Mouse (Mus musculus) heart, embryonic 10.5 days (tissue): ENCODE results near the gene Zmat1. TPM values are rescaled to one million over a fixed set of nuclear protein-coding genes. Genes with fewer than 3 reads are reported as not detected.
"Not testable (repeated sequence)": the region's sequence is repeated elsewhere in the genome, so short reads cannot be mapped to it uniquely, and the experiment has no call there.

Experiments
- DNase-seq: peaks from one replicate; pipeline ENCODE4 v3.0.0-alpha.2; 2017; ENCODE audit warnings: low spot score
- H3K27ac ChIP-seq: fragments of 300-500 bp; sonication (generic); 2 replicates; pipeline ENCODE4 v1.5.1; 2016; ENCODE audit warnings: mild to moderate bottlenecking
- H3K27me3 ChIP-seq: fragments of 300-500 bp; sonication (generic); 2 replicates; pipeline ENCODE4 v1.6.1; 2016; ENCODE audit warnings: mild to moderate bottlenecking; ENCODE audit not compliant: poor library complexity, insufficient read depth, severe bottlenecking
- H3K36me3 ChIP-seq: fragments of 300-500 bp; sonication (generic); 2 replicates; pipeline ENCODE4 v1.6.1; 2016; ENCODE audit warnings: mild to moderate bottlenecking, moderate library complexity
- H3K4me1 ChIP-seq: fragments of 300-500 bp; sonication (generic); 2 replicates; pipeline ENCODE4 v1.6.1; 2016; ENCODE audit warnings: mild to moderate bottlenecking
- H3K4me3 ChIP-seq: fragments of 300-500 bp; sonication (generic); 2 replicates; pipeline ENCODE4 v1.5.1; 2016; ENCODE audit warnings: mild to moderate bottlenecking, moderate library complexity
- H3K9me3 ChIP-seq: fragments of 300-500 bp; sonication (generic); 2 replicates; pipeline ENCODE4 v1.6.1; 2016; ENCODE audit warnings: mild to moderate bottlenecking, moderate library complexity
- WGBS: fragments of 180-500 bp; shearing (Covaris S2); methylation state at CpG from one replicate; pipeline ENCODE4 v1.1.7; 2016; 5-methylcytosine and 5-hydroxymethylcytosine counted together
- polyA plus RNA-seq: library from polyadenylated mRNA; unstranded; fragments of >200 nt; fragmentation: Nextera tagmentation; extraction: Ambion mirVana; gene quantifications from 2 replicates; pipeline ENCODE4 v1.2.1, GENCODE M21; 2016

The Zmat1 gene
- 6.8 and 7.8 TPM in 2 replicates for polyA plus RNA-seq

DNA sequence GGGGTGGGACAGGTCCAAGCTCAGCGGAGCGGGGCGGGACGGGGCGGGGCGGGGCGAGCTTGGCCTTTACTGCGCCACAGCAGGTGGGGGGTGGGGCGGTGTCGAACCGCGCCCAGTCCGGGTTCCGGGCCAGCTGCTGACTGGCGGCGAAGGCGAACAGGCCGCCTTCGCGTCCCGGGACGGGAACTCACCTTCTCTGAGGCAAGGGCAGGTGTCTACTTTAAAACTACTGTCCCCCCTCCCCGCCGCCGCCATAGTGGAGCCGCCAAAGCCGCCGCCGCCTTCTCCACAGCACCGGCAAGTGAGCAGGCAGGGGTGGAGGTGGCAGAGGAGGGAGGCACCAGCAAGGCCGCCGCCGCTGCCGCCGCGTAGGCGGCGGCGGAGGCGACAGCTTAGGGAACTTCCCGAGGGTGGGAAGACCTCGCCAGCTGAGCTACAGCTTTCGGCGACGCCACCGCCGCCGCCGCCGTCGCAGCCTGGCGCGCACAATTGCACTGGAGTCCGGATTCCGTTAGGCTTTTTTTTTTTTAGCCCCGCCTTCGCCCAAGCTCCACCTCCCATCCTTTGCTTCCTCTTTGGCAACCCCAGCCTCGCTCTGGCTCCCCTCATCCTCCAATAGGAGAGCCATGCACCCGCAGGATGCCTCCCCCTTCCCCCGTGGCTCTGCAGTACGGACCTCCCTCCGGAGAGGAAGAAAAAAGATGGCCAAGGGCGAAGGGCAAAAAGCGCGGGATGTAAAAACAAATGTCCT is at the start of gene Zmat1:
Gene Zmat1, minus strand, starts transcription at position 490 of the 751 bp plus-strand sequence.
- peak; percentile 95 for DNase-seq
- no peaks in the 10 kb centered on the region for H3K9me3 ChIP-seq
- WGBS, result 17% methylated on average over 55 of the region's 65 CpGs
- peaks cover 4% of the 10 kb centered on the region; the same call in 1 of the 2 replicates for H3K27me3 ChIP-seq
- H3K4me1 ChIP-seq, result no peaks in the 10 kb centered on the region
- peak within 1 kb of the TSS; percentile 72 for H3K4me3 ChIP-seq
- H3K36me3 ChIP-seq, result no peaks in the 10 kb centered on the region
- H3K27ac ChIP-seq, result peak within 1 kb of the TSS; percentile 95

DNA sequence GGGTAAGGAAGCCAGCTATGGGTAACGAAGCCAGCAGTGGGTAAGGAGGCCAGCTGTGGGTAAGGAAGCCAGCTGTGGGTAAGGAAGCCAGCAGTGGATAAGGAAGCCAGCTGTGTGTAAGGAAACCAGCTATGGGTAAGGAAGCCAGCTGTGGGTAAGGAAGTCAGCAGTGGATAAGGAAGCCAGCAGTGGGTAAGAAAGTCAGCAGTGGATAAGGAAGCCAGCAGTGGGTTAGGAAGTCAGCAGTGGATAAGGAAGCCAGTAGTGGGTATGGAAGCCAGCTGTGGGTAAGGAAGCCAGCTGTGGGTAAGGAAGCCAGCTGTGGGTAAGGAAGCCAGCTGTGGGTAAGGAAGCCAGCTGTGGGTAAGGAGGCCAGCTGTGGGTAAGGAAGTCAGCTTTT is 44.9 kb upstream of the Zmat1 start:
- peaks cover 28% of the 10 kb centered on the region for H3K27me3 ChIP-seq
- H3K4me3 ChIP-seq, H3K9me3 ChIP-seq, H3K27ac ChIP-seq, H3K36me3 ChIP-seq, H3K4me1 ChIP-seq: not testable (repeated sequence)
- 52% methylated on average over 1 of the region's 1 CpGs for WGBS
- peak; percentile 78 for DNase-seq

DNA sequence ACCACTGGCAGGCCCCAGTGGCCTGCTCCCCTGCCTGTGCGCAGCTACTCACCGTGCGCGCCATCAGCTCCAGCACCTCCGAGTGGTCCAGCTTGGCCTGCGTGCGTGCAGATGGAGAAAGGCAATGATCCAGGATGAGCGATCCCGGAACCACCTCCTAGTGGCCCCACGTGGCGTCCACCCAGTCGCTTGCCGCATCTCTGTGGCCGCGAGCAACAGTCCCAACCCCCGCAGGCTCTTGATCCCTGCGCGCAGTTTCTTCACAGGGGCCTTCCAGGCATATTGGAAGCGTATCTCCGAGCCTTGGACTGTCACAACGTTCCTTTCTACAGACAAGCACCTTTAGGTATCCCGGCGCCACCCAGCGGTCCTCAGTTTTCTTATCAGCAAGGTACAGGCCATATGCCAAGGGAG is 27.0 kb upstream of the Zmat1 start:
- H3K36me3 ChIP-seq, result no peaks in the 10 kb centered on the region
- no peak overlapping the region for H3K27ac ChIP-seq
- peaks cover 20% of the 10 kb centered on the region; the same call in 1 of the 2 replicates for H3K27me3 ChIP-seq
- H3K9me3 ChIP-seq, result no peaks in the 10 kb centered on the region
- WGBS, result 19% methylated on average over 24 of the region's 24 CpGs
- no peak for DNase-seq
- peak overlapping the region; percentile 49 for H3K4me3 ChIP-seq
- H3K4me1 ChIP-seq, result no peaks in the 10 kb centered on the region

DNA sequence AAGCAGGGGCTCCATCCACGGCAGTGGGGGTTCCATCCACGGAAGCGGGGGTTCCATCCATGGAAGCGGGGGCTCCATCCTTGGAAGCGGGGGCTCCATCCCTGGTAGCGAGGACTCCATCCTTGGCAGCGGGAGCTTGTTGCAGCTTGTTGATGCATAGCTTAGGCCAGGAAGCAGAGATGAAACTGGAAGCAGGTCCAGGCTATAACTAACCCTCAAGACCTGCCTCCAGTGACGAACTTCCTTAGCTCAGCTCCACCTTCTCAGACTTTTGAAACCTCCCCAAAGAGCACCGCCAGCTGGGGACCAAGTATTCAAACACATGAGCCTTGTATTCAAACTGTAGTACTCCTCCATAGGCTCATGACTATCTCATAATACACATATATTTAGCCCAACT is 16.1 kb upstream of the Zmat1 start:
- H3K36me3 ChIP-seq, result no peaks in the 10 kb centered on the region
- WGBS, result 83% methylated on average over 9 of the region's 9 CpGs
- peaks cover 8% of the 10 kb centered on the region; the same call in 1 of the 2 replicates for H3K27me3 ChIP-seq
- DNase-seq, result no peak
- no peaks in the 10 kb centered on the region for H3K4me1 ChIP-seq
- no peak overlapping the region for H3K4me3 ChIP-seq
- H3K9me3 ChIP-seq, result no peaks in the 10 kb centered on the region
- no peak overlapping the region for H3K27ac ChIP-seq

DNA sequence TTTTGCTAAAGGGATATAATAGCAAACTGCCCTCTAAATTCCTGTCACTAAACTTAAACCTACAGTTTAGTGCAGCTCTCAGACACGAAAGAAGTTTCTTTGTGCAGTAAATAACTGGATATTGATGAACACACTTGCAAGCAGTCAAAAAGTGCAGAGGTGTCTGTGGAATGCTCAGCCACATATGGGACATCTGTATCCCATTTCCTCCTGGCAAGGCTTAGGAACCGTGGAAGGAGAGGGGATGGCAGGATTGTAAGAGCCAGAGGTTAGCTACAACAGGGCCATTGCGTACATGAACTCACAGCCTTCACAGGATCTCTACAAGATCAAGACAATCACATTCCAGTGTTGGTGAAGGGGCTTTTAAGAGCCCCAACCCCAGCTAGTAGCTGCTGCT is 2.4 kb upstream of the Zmat1 start:
- Histone ChIP-seq H3K4me1 (no peaks in the 10 kb centered on the region), H3K36me3 (no peaks in the 10 kb centered on the region), H3K27ac (no peak overlapping the region), H3K4me3 (no peak overlapping the region), H3K27me3 (peaks cover 4% of the 10 kb centered on the region; the same call in 1 of the 2 replicates), H3K9me3 (no peaks in the 10 kb centered on the region)
- 50% methylated on average over 3 of the region's 3 CpGs for whole genome bisulfite sequencing
- DNase-seq, result no peak

DNA sequence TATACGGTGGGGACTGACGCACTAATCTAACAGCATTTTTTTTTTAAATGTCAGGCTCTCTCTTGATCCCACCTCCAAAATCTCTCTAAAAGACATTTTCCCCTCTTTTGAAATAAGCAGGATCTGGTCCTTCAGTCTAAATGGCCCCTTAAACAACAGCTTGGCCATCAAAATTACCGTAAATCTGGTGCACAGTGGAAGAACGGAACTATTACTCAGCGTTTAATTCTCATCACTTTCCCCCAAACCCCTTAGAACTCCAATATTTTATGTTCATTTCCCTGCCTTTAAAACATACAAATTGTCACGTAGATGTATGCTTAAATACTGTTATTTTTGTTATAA is 434 bp upstream of the Zmat1 start:
- H3K36me3 ChIP-seq, result no peaks in the 10 kb centered on the region
- no peaks in the 10 kb centered on the region for H3K9me3 ChIP-seq
- H3K27me3 ChIP-seq, result peaks cover 4% of the 10 kb centered on the region; the same call in 1 of the 2 replicates
- H3K4me1 ChIP-seq, result no peaks in the 10 kb centered on the region
- H3K4me3 ChIP-seq, result peak overlapping the region; percentile 72
- peak overlapping the region; percentile 95 for H3K27ac ChIP-seq
- WGBS, result 36% methylated on average over 6 of the region's 6 CpGs
- DNase-seq, result no peak

DNA sequence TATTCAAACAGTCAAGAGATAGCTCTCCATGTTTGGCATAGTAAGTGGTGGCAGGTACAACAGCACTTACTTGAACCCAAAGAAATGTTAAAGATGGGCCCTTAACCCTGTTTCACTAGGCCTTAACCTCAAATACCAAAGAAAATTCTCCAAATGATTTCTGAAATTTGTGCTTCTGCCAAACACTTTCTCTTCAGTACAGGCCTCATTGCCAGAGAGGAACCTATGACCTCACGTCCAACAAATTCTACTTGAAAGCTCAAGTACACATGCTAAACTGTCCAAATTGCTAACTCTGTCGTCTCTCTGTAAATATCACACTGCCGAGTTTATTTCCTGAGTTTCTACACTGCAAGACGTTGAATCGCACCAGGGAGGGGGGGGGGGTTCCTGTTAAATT is 988 bp downstream of the Zmat1 start:
- H3K27ac ChIP-seq, result peak overlapping the region; percentile 95
- H3K4me3 ChIP-seq, result peak overlapping the region; percentile 72
- 32% methylated on average over 5 of the region's 5 CpGs for WGBS
- DNase-seq, result no peak
- H3K36me3 ChIP-seq, result no peaks in the 10 kb centered on the region
- H3K4me1 ChIP-seq, result no peaks in the 10 kb centered on the region
- H3K27me3 ChIP-seq, result peaks cover 4% of the 10 kb centered on the region; the same call in 1 of the 2 replicates
- no peaks in the 10 kb centered on the region for H3K9me3 ChIP-seq

DNA sequence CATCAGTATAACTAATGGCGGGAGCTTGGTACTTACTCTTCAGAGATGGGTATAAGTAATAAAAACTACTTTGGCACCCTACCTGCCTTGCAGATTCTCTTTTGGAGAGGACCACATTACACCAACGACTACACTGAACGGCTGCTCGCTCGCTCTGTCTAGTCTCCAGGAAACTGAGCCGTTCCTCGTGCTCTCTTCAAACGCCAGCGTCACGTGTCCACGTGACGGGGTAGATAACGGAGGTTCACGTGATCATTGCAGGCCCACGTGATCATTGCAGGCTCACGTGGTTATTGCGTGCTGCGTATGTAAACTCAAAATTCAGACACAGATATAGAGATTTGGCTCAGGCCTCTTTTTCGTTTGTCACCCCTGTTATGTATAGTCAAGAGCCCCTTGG is 44.5 kb downstream of the Zmat1 start, which contains the start of gene Nxf2:
Gene Nxf2, minus strand, starts transcription at position 209 of the 400 bp plus-strand sequence.
- no peak for DNase-seq
- H3K27ac ChIP-seq, result peak within 1 kb of the TSS; percentile 64
- H3K36me3 ChIP-seq, result no peaks in the 10 kb centered on the region
- peak within 1 kb of the TSS; percentile 54 for H3K4me3 ChIP-seq
- H3K9me3 ChIP-seq, result no peaks in the 10 kb centered on the region
- 88% methylated on average over 19 of the region's 19 CpGs for WGBS
- H3K27me3 ChIP-seq, result no peaks in the 10 kb centered on the region
- H3K4me1 ChIP-seq, result no peaks in the 10 kb centered on the region

DNA sequence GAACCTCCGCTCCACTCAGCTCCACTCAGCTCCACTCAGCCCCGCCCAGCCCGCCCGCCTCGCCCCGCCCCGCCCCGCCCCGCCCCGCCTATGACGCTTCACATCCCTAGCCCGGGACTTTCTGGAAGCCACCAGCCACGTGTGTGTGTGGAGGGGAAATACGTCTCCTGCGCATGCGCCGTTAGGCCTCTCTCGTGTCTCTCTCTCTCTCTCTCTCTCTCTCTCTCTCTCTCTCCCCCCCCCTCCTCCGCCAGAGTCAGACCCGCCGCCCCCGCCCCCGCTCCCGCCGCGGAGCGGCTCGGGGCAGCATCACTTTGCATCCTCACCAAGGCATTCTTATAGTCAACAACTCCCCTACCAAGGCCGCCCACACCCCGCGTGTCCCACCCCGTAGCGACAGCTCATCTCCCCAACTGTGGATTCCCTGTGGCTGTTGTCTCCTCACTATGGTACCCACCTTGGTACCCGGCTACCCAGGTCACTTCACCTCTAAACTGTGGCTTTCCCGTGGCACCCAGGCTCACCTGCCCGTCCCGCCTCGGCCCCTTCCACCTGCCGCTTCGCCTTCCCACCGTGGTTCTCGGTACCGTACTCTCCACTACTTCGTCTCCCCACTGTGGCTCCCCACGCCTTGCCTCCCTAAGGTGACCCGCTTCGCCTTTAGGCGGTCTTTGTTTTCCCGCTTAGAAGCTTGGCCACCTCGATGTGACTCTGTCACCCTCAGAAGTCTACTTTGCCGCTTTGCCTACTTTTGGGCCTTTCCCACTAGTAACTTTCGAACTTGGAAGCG is 45.5 kb downstream of the Zmat1 start:
- peak; percentile 83 for DNase-seq
- WGBS, result 50% methylated on average over 37 of the region's 53 CpGs
- no peaks in the 10 kb centered on the region for H3K36me3 ChIP-seq
- H3K27me3 ChIP-seq, result no peaks in the 10 kb centered on the region
- H3K27ac ChIP-seq, result peak overlapping the region; percentile 64
- H3K9me3 ChIP-seq, result no peaks in the 10 kb centered on the region
- H3K4me1 ChIP-seq, result no peaks in the 10 kb centered on the region
- H3K4me3 ChIP-seq, result peak overlapping the region; percentile 54

DNA sequence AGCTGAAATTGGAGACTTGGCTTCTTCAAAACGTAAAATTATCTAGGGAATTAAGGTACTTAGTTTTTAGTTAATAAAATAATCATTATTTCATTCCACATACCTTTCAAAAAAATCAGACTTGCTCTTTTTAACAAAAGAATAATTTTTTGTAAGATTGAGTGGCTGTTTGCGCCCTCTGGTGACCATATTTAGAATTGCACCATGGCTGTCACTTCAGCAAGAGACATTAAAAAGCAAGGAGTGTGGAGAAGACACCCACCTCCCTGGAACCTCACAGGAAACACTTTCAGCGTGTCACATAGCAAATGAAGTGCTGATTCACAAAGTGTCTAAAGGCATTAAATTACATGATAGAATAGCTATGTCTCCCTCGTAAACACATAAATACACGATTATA is 78.6 kb downstream of the Zmat1 start:
- Histone ChIP-seq H3K27ac (no peak overlapping the region), H3K4me3 (no peak overlapping the region), H3K4me1 (no peaks in the 10 kb centered on the region), H3K36me3 (no peaks in the 10 kb centered on the region), H3K9me3 (no peaks in the 10 kb centered on the region), H3K27me3 (no peaks in the 10 kb centered on the region; the same call in 1 of the 2 replicates)
- WGBS, result 36% methylated on average over 5 of the region's 5 CpGs
- DNase-seq, result no peak

DNA sequence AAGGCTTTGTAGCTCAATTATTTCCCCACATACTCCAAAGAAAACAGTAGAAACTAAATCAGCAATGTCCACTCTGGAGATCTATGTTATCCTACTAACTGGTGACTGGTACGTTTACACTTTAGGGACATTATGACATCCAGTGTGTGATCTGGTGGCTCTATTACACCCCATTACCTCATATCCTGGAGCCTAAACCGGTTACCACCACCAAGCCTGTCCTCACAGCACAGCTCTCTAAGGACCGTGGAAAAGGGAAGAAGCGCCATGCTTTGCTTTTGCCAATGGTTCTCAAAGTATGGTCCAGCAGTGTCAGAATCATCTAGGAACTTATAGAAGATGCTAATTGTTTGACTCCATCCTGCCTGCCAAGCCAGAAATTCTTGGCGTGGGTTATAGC is 79.1 kb downstream of the Zmat1 start:
- DNase-seq, result no peak
- Histone ChIP-seq H3K27me3 (no peaks in the 10 kb centered on the region; the same call in 1 of the 2 replicates), H3K4me3 (no peak overlapping the region), H3K4me1 (no peaks in the 10 kb centered on the region), H3K27ac (no peak overlapping the region), H3K9me3 (no peaks in the 10 kb centered on the region), H3K36me3 (no peaks in the 10 kb centered on the region)
- WGBS, result 71% methylated on average over 5 of the region's 5 CpGs

DNA sequence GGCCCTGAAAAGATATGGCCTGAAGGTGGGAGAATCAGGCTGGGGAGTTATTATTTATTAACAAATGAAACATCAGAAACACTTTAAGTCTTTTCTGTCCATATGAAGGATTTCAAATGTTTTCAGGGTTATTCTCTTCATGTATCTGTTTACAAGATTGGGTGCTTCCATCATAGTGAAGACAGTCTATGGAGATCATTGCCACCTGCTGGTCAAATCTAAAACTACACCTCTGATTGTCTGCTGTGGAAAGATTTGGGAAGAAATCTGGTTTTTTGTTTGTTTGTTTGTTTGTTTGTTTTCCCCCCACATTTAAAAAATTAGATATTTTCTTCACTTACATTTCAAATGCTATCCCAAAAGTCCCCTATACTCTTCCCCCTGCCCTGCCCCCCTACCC is 84.0 kb downstream of the Zmat1 start:
- H3K27me3 ChIP-seq, result no peaks in the 10 kb centered on the region; the same call in 1 of the 2 replicates
- DNase-seq, result no peak
- no peak overlapping the region for H3K27ac ChIP-seq
- H3K4me1 ChIP-seq, result no peaks in the 10 kb centered on the region
- no peaks in the 10 kb centered on the region for H3K9me3 ChIP-seq
- H3K4me3 ChIP-seq, result no peak overlapping the region
- H3K36me3 ChIP-seq, result no peaks in the 10 kb centered on the region
